Mouse (Mus musculus): ENCODE measurements around the gene Plscr4.

The Plscr4 gene

DNA sequence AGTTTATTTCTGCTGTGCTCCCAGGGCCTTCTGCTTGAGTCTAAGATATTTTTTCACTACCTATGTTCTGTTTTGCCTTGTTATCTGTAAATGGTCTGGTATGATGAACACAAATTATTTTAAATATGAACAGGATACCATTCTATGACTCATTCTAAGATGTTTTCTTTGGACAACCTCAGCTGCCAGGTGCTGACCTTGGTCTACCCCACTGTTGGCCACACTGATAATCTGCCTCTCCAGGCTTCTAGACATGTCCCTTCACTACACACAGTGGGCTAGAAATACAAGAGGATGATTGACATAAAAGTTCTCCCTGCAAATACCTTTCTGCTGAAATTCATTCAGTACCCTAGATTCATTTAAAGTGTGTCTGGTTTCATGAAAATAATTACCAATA is 54.5 kb downstream of the Plscr4 start:
- DNase-seq (ENCODE audit: low spot score in 2 of 2): no peak

DNA sequence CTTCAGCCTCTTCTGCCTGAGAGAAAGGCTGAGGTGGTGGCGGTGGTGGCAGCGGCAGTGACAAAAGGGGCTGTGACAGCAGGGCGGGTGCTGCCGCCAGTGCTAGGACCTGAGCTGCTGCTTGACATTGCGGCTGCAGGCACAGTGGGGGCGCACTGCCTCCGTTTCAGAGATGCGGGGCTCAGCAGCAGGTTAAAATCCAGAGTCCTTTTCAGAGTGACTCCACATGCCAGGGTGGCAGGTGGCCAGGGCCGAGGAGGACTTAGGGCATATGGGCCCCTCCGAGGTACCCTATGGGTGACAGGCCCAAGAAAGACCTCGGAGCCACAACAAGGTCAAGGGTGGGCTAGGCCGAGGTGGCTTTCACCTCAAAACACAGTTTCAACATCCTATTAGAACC is 59.9 kb downstream of the Plscr4 start:
- DNase-seq (ENCODE audit: low spot score in 2 of 2): no peak

DNA sequence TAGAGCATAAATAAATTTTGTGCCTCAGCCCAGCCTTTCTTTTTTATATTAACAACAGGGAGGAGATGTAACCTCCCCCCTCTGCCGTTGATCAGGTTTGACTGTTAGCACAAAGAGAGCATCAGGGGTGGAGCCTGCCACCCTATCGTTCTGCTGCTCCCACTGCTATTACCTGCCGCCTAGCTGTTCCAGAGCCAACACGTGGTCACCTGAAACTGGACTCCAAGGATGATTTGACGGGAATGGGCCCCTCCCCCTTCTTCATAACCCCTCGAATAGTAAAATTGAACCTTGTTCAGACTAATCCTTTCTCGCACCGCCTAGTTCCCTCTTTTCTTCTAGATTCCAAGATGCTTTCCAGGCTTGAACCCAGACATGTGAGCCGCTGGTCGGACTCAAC is 63.6 kb downstream of the Plscr4 start:
- DNase-seq (ENCODE audit: low spot score in 2 of 2): no peak

DNA sequence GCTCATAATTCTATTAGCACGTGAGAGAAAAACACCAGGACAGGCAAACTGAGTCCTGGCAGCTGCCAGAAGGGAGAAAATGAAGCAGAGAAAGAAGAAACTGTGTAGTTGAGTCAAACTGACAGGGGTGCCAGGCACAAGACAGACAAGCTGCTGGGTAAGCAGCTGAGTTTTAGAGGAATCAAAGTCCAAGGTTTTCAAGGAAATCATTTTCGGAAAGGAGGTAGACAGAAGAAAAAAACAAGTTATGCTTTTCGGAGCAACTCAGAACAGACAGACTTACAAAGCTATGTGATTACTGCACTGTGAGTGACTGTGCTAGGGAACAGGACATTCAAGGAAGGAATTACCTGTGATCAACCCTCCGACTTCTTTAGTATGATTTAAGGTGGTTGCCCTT is 67.3 kb downstream of the Plscr4 start:
- no peak for DNase-seq (ENCODE audit: low spot score in 2 of 2)

DNA sequence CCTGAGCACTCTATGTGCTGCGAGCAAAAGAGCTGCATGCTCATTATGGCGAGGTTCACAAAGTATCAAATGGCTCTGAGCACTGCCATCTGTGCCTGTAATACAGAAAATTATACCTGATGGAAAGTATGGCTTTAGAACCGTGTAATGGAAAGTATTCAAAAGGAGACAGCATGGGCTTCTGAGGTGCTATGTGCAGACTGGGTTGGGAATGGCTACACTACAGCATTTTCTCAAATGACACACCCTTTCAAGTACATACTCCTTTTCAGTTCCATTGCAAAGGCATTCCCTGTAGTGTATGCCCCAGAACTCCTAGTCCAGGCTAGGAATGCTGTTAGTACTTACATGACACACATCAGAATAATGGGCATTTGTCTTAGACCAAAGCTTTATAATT is 72.9 kb downstream of the Plscr4 start:
- no peak for DNase-seq (ENCODE audit: low spot score in 2 of 2)

DNA sequence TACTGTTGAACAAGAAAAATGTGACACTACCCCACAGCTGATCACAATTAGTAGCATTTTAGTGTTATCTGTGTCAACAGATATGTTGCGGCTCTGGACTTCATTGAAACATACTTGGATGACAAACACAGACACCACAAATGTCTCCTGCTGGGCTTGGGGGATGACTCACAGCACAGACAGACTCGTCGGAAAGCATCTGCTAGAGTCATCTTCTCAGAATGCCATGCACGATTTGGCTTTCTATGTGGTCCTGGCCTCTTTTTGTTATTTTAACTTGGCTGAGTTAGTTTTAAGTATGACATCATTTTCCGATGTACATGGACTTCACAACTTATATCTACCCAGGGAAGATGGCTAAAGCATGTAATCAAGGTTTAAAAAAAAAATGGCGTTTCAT is 80.6 kb downstream of the Plscr4 start:
- no peak for DNase-seq (ENCODE audit: low spot score in 2 of 2)

DNA sequence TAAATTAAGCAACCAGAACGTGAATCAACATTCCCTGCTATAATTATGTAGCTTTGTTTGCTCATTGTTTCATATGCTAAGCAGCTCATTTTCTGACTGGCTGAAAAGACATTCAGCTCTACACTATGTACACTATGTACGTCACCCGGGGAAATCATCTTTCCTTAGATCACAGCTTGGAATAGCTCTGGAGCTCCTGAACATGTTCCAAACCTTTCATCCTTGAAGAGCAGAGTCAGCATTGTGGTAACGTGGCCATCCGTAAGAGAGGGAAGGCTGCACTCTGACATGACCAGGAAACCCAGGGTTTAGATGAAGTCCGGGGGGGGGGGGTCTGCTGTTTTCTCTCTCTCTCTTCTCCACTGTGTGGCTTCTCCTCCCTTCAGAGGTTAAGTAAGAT is 81.0 kb downstream of the Plscr4 start:
- DNase-seq (ENCODE audit: low spot score in 2 of 2): no peak

Data from frontal cortex, postnatal 25 days (tissue).